Mouse (Mus musculus) MEL (cell line): ENCODE measurements around the gene Ankmy1. TPM values are rescaled to one million over a fixed set of nuclear protein-coding genes. Genes with fewer than 3 reads are reported as not detected.

ENCODE experiments used
- DNase-seq: peaks from one replicate; pipeline ENCODE4 v3.0.0; 2011; ENCODE audit warnings: low read depth, low spot score
- H3K27ac ChIP-seq: 2 replicates; pipeline ENCODE4 v1.5.1; 2012; ENCODE audit warnings: low read depth, mild to moderate bottlenecking, control low read depth, low read length, moderate library complexity; ENCODE audit not compliant: control insufficient read depth
- H3K27me3 ChIP-seq, 2 experiments: fragments of 150-350 bp in 1 of 2; sonication (generic) in 1 of 2; 2 replicates each; pipeline ENCODE4 v1.6.1; 2012; ENCODE audit warnings: low read length in 2 of 2, mild to moderate bottlenecking in 2 of 2, improper control_type of control experiment in 1 of 2, moderate library complexity in 1 of 2; ENCODE audit not compliant: insufficient read depth in 2 of 2, control insufficient read depth in 1 of 2
- H3K36me3 ChIP-seq, 2 experiments: 2 replicates each; pipeline ENCODE4 v1.6.1; 2012 to 2014; ENCODE audit warnings: low read length in 2 of 2, improper control_type of control experiment in 1 of 2, inconsistent platforms in 1 of 2, mild to moderate bottlenecking in 1 of 2; ENCODE audit not compliant: insufficient read depth in 2 of 2, control insufficient read depth in 1 of 2
- H3K4me1 ChIP-seq, 2 experiments: fragments of 150-350 bp in 1 of 2; sonication (generic) in 1 of 2; 2 replicates each; pipeline ENCODE4 v1.6.1; 2012; ENCODE audit warnings: low read length in 2 of 2, improper control_type of control experiment in 1 of 2, mild to moderate bottlenecking in 1 of 2; ENCODE audit not compliant: insufficient read depth in 2 of 2, control insufficient read depth in 1 of 2
- H3K4me3 ChIP-seq, 2 experiments: fragments of 150-350 bp in 1 of 2; sonication (generic) in 1 of 2; 2 replicates each; pipeline ENCODE4 v1.5.1; 2012; ENCODE audit warnings: low read depth in 2 of 2, low read length in 2 of 2, mild to moderate bottlenecking in 2 of 2, moderate library complexity in 2 of 2, control low read depth in 1 of 2, improper control_type of control experiment in 1 of 2; ENCODE audit not compliant: control insufficient read depth in 1 of 2, insufficient read depth in 1 of 2
- H3K79me2 ChIP-seq: 2 replicates; pipeline ENCODE4 v1.6.1; 2012; ENCODE audit warnings: mild to moderate bottlenecking, low read length, moderate library complexity; ENCODE audit not compliant: control insufficient read depth, poor library complexity, insufficient read depth
- H3K9ac ChIP-seq: 2 replicates; pipeline ENCODE4 v1.6.1; 2012; ENCODE audit warnings: low read depth, mild to moderate bottlenecking, control low read depth, low read length, moderate library complexity; ENCODE audit not compliant: control insufficient read depth, poor library complexity, severe bottlenecking
- H3K9me3 ChIP-seq: fragments of 150-350 bp; sonication (generic); replicated peaks from 2 replicates; pipeline ENCODE4 v1.6.1; 2012; ENCODE audit warnings: mild to moderate bottlenecking, low read length, improper control_type of control experiment, moderate library complexity; ENCODE audit not compliant: insufficient read depth
- CHD1 ChIP-seq: IDR thresholded peaks from 2 replicates; pipeline ENCODE4 v1.6.1; 2012; ENCODE audit warnings: low read depth, mild to moderate bottlenecking, inconsistent platforms, low read length, improper control_type of control experiment
- CTCF ChIP-seq, 3 experiments: IDR thresholded peaks in 2 of 3; conservative IDR thresholded peaks in 1 of 3; 2 replicates each; pipeline ENCODE4 v1.5.1; 2011 to 2012; ENCODE audit warnings: low read length in 3 of 3, low read depth in 2 of 3, mild to moderate bottlenecking in 2 of 3, improper control_type of control experiment in 1 of 3, inconsistent platforms in 1 of 3, mixed read lengths in 1 of 3, moderate library complexity in 1 of 3; ENCODE audit not compliant: control insufficient read depth in 1 of 3, insufficient read depth in 1 of 3, poor library complexity in 1 of 3, severe bottlenecking in 1 of 3
- E2F4 ChIP-seq: IDR thresholded peaks from 2 replicates; pipeline ENCODE4 v1.6.1; 2011; ENCODE audit warnings: low read depth, low read length, improper control_type of control experiment, borderline replicate concordance
- EP300 ChIP-seq, 2 experiments: IDR thresholded peaks; 2 replicates each; pipeline ENCODE4 v1.6.1; 2011; ENCODE audit warnings: improper control_type of control experiment in 2 of 2, low read length in 2 of 2, low read depth in 1 of 2, mild to moderate bottlenecking in 1 of 2
- GABPA ChIP-seq: IDR thresholded peaks from 2 replicates; pipeline ENCODE4 v1.6.1; 2012; ENCODE audit warnings: low read depth, mild to moderate bottlenecking, inconsistent platforms, low read length, improper control_type of control experiment, moderate library complexity
- JUND ChIP-seq: IDR thresholded peaks from 2 replicates; pipeline ENCODE4 v1.6.1; 2011; ENCODE audit warnings: low read depth, mild to moderate bottlenecking, improper control_type of control experiment, low read length
- KAT2A ChIP-seq: conservative IDR thresholded peaks from 2 replicates; pipeline ENCODE4 v1.6.1; 2012; ENCODE audit warnings: low read depth, low read length, improper control_type of control experiment, inconsistent platforms
- MAX ChIP-seq: IDR thresholded peaks from 2 replicates; pipeline ENCODE4 v1.6.1; 2011; ENCODE audit warnings: low read length, improper control_type of control experiment
- MEF2A ChIP-seq: IDR thresholded peaks from 2 replicates; pipeline ENCODE4 v1.6.1; 2014; ENCODE audit warnings: low read depth, mild to moderate bottlenecking, inconsistent platforms, low read length, improper control_type of control experiment; ENCODE audit not compliant: poor library complexity, insufficient replicate concordance, severe bottlenecking; ENCODE audit errors: extremely low read depth
- MYC ChIP-seq: IDR thresholded peaks from 2 replicates; pipeline ENCODE4 v1.6.1; 2011; ENCODE audit warnings: low read depth, mild to moderate bottlenecking, low read length, improper control_type of control experiment, moderate library complexity
- RAD21 ChIP-seq: IDR thresholded peaks from 2 replicates; pipeline ENCODE4 v1.6.1; 2011; ENCODE audit warnings: mild to moderate bottlenecking, low read depth, low read length, improper control_type of control experiment
- RCOR1 ChIP-seq: IDR thresholded peaks from 2 replicates; pipeline ENCODE4 v1.6.1; 2012; ENCODE audit warnings: low read depth, mild to moderate bottlenecking, inconsistent platforms, low read length, improper control_type of control experiment
- TBP ChIP-seq: IDR thresholded peaks from 2 replicates; pipeline ENCODE4 v1.8.0; 2011; ENCODE audit warnings: low read depth, low read length, improper control_type of control experiment
- UBTF ChIP-seq: IDR thresholded peaks from 2 replicates; pipeline ENCODE4 v1.6.1; 2012; ENCODE audit warnings: low read depth, mild to moderate bottlenecking, inconsistent platforms, low read length, improper control_type of control experiment, moderate library complexity, borderline replicate concordance; ENCODE audit not compliant: insufficient read depth
- USF1 ChIP-seq: IDR thresholded peaks from 2 replicates; pipeline ENCODE4 v1.6.1; 2014; ENCODE audit warnings: low read depth, mild to moderate bottlenecking, inconsistent platforms, low read length, improper control_type of control experiment, moderate library complexity
- ZNF384 ChIP-seq: IDR thresholded peaks from 2 replicates; pipeline ENCODE4 v1.6.1; 2012; ENCODE audit warnings: low read depth, mild to moderate bottlenecking, inconsistent platforms, low read length, improper control_type of control experiment
- polyA plus RNA-seq, 2 experiments: library from polyadenylated mRNA; stranded (reverse) in 1 of 2; unstranded in 1 of 2; fragments of >175 nt in 1 of 2; fragments of >200 nt in 1 of 2; gene quantifications; 2 replicates each; pipeline versions ENCODE4 v1.2.1 to v1.2.4; 2012; ENCODE audit warnings: low replicate concordance in 2 of 2, low read depth in 1 of 2; ENCODE audit not compliant: insufficient read length in 2 of 2, insufficient read depth in 1 of 2, missing spikeins in 1 of 2
- total RNA-seq: library from RNA; depleted of rRNA; stranded (reverse); fragments of 300-350 nt; gene quantifications from 2 replicates; pipeline ENCODE4 v1.2.3, GENCODE M21; 2012

The Ankmy1 gene
- total and polyA plus RNA-seq, 3 experiments, result 0.08 TPM; not detected in 2

DNA sequence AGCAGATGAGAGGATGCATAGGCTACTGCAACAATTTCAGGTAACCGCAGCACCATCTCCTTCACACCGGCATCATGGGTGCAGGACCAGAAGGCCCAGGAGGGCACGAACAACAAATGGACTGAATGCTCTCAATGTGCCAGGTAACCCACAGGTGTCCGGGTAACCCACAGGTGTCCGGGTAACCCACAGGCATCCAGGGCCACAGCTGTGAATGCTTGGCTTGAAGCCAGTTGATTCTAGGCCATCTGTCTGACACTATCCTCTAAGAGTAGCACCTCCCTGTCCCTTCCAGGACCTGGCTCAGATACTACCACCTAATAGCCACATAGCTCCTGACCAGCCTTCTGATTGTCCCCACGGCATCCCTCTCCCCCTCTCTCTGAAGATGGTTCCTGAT lies 20.7 kb downstream of the Ankmy1 start:
- TF ChIP-seq KAT2A, result no peak
- TF ChIP-seq CHD1, result no peak
- TF ChIP-seq MEF2A, result no peak
- no peak for TF ChIP-seq MYC
- TF ChIP-seq RAD21, result no peak
- TF ChIP-seq GABPA, result no peak
- no peak for TF ChIP-seq UBTF
- Histone ChIP-seq H3K9ac (no peak overlapping the region), H3K27me3 (no peaks in the 10 kb centered on the region)

GRCm38 (mm10) chr1:92880101-92880500 lies 22.6 kb downstream of the Ankmy1 start:
- Histone ChIP-seq H3K27ac (no peak overlapping the region), H3K27me3 (no peaks in the 10 kb centered on the region), H3K9ac (no peak overlapping the region), H3K4me3 (no peak overlapping the region), H3K79me2 (no peaks in the 10 kb centered on the region), H3K4me1 (no peaks in the 10 kb centered on the region), H3K36me3 (no peaks in the 10 kb centered on the region), H3K9me3 (no peaks in the 10 kb centered on the region)
- no peak for DNase-seq
- TF ChIP-seq E2F4, result no peak
- TF ChIP-seq RAD21, result no peak
- TF ChIP-seq MYC, result no peak
- TF ChIP-seq USF1, result no peak
- TF ChIP-seq RCOR1, result no peak
- TF ChIP-seq KAT2A, result no peak
- TF ChIP-seq UBTF, result no peak
- TF ChIP-seq EP300 (IDR thresholded peaks at IDR 0.05; ENCODE audit: low read depth in 1 of 2, low read length in 2 of 2), result no peak
- TF ChIP-seq TBP, result no peak

More for the DNA sequence above, 20.7 kb downstream of the Ankmy1 start:
- Histone ChIP-seq H3K79me2 (no peaks in the 10 kb centered on the region), H3K4me3 (no peak overlapping the region), H3K27ac (no peak overlapping the region), H3K36me3 (no peaks in the 10 kb centered on the region), H3K4me1 (no peaks in the 10 kb centered on the region), H3K9me3 (no peaks in the 10 kb centered on the region)
- DNase-seq, result no peak

GRCm38 (mm10) chr1:92879266-92879665 lies 23.4 kb downstream of the Ankmy1 start:
- Histone ChIP-seq H3K36me3 (no peaks in the 10 kb centered on the region), H3K4me3 (no peak overlapping the region), H3K27ac (no peak overlapping the region), H3K9ac (no peak overlapping the region), H3K79me2 (no peaks in the 10 kb centered on the region), H3K4me1 (no peaks in the 10 kb centered on the region), H3K27me3 (no peaks in the 10 kb centered on the region), H3K9me3 (no peaks in the 10 kb centered on the region)
- DNase-seq, result no peak
- no peak for TF ChIP-seq JUND
- no peak for TF ChIP-seq CTCF (IDR thresholded peaks at IDR 0.05 in 2 of 3, conservative IDR thresholded peaks at IDR 0.05 in 1 of 3; ENCODE audit: control insufficient read depth in 1 of 3, insufficient read depth in 1 of 3, low read depth in 2 of 3, low read length in 3 of 3, poor library complexity in 1 of 3, severe bottlenecking in 1 of 3)
- TF ChIP-seq ZNF384, result no peak
- TF ChIP-seq MAX, result no peak
